Mouse (Mus musculus) liver, embryonic 11.5 days (tissue): ENCODE data around the gene Rbl1. TPM values are rescaled to one million over a fixed set of nuclear protein-coding genes. Genes with fewer than 3 reads are reported as not detected.
A peak's percentile ranks its signal among the peaks of the same experiment; 100 is the strongest.
"Not testable (repeated sequence)": the region's sequence is repeated elsewhere in the genome, so short reads cannot be mapped to it uniquely, and the experiment has no call there.

ENCODE experiments used
- ATAC-seq: fragments of 200-750 bp; cut with Nextera tagmentation; replicated peaks from 2 replicates; pipeline ENCODE4 v1.8.0; 2017; ENCODE audit warnings: moderate number of reproducible peaks, mild to moderate bottlenecking, moderate TSS enrichment, moderate library complexity; ENCODE audit not compliant: low FRiP score
- DNase-seq: peaks from one replicate; pipeline ENCODE4 v3.0.0-alpha.2; 2017; ENCODE audit warnings: low spot score
- H3K27ac ChIP-seq: fragments of 300-500 bp; sonication (generic); 2 replicates; pipeline ENCODE4 v1.5.1; 2014; ENCODE audit warnings: mild to moderate bottlenecking, low read depth, low read length, control low read depth
- H3K27me3 ChIP-seq: fragments of 300-500 bp; sonication (generic); replicated peaks from 2 replicates; pipeline ENCODE4 v1.6.1; 2014; ENCODE audit warnings: low read length, mixed read lengths; ENCODE audit not compliant: control insufficient read depth, insufficient read depth
- H3K36me3 ChIP-seq: fragments of 300-500 bp; sonication (generic); 2 replicates; pipeline ENCODE4 v1.6.1; 2014; ENCODE audit warnings: mild to moderate bottlenecking, low read length, moderate library complexity, mixed read lengths; ENCODE audit not compliant: control insufficient read depth, insufficient read depth
- H3K4me1 ChIP-seq: fragments of 300-500 bp; sonication (generic); replicated peaks from 2 replicates; pipeline ENCODE4 v1.6.1; 2014; ENCODE audit warnings: low read length, mixed read lengths; ENCODE audit not compliant: control insufficient read depth, insufficient read depth
- H3K4me2 ChIP-seq: fragments of 300-500 bp; sonication (generic); 2 replicates; pipeline ENCODE4 v1.6.1; 2014; ENCODE audit warnings: mild to moderate bottlenecking, control low read depth, moderate library complexity
- H3K4me3 ChIP-seq: fragments of 300-500 bp; sonication (generic); 2 replicates; pipeline ENCODE4 v1.5.1; 2014; ENCODE audit warnings: low read depth, low read length, control low read depth
- H3K9ac ChIP-seq: fragments of 300-500 bp; sonication (generic); 2 replicates; pipeline ENCODE4 v1.6.1; 2014; ENCODE audit warnings: low read depth, low read length, control low read depth
- H3K9me3 ChIP-seq: fragments of 300-500 bp; sonication (generic); 2 replicates; pipeline ENCODE4 v1.6.1; 2016; ENCODE audit warnings: low read length, inconsistent platforms, mixed read lengths; ENCODE audit not compliant: control insufficient read depth
- WGBS: fragments of 180-500 bp; shearing (Covaris S2); extraction: QIAGEN DNeasy Blood & Tissue Kit; methylation state at CpG from one replicate; pipeline ENCODE4 v1.1.7; 2014; 5-methylcytosine and 5-hydroxymethylcytosine counted together
- polyA plus RNA-seq: library from polyadenylated mRNA; unstranded; fragments of >200 nt; fragmentation: Nextera tagmentation; extraction: Ambion mirVana; gene quantifications from 2 replicates; pipeline ENCODE4 v1.2.1, GENCODE M21; 2014

The Rbl1 gene
- polyA plus RNA-seq, 1 experiment from 2014 or later, result 29.2 TPM

DNA sequence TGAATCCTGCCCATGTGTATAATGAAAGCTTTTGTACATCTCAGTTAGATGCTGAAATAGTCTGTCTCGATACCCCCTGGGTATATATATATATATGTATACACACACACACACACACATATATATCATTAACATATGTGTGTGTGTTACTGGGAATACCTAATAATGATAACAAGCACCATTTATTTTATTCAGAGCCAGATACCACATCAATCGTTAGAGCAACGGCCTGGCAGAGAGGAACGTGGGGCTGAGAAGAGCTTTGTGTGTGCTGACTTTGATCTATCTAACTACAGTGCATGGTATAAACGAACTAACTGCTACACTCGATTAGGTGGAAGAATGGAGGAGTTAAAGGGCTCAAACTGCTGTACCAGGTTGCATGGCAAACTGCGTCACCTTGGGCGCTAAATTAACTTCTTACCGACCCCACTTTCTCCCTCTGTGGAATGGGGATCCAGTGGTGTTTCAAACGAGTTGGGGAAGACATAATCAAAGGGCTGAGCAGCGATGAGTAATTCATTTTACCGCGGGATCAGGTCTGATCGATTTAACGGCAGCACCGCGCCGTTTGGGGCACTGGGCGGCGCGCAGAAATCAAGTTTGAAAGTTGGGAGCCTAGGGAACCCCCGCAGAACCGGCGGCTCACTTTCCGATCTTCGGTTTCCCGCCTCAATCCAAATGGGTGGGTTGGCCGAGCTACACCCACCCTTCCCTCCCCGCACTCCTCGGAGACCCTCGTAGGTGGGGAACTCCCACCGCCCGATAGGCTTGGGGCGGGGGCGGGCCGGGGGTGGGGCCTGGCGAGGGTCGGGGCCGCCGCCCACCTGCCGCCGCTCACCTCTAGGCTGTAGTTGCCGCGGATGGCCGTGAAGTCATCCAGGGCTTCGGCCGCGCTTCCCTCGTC lies 622 bp downstream of the Rbl1 start:
- Histone ChIP-seq H3K36me3 (peaks cover 11% of the 10 kb centered on the region), H3K4me1 (peaks cover 3% of the 10 kb centered on the region; the same call in 1 of the 2 replicates), H3K27me3 (no peaks in the 10 kb centered on the region), H3K27ac (peak overlapping the region; percentile 95), H3K9ac (peak overlapping the region; percentile 97), H3K4me3 (peak overlapping the region; percentile 80), H3K9me3 (no peaks in the 10 kb centered on the region; the same call in 1 of the 2 replicates), H3K4me2 (peak overlapping the region; percentile 93)
- ATAC-seq, result peak; percentile 84
- DNase-seq, result no peak
- 1% methylated on average over 49 of the region's 49 CpGs for WGBS

DNA sequence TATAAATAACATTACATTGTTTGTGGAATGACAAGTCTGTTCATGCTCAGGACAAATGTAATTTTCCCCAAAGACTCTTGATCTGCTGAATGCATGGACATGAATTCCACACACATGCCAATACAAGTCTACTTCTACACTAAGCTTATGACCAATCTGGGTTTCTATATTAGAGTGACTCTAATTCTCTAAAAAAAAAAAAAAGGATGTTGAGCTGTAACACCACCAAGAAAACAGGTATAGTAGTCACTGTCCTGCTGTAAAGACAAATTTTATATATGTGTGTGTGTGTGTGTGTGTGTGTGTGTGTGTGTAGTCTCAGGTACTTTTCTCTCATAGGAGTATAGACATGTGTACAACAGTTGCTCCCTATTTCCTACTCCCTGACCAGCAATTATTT lies 1.3 kb downstream of the Rbl1 start:
- DNase-seq, result no peak
- no peak for ATAC-seq

GRCm38 (mm10) chr2:157202361-157202760 lies 2.0 kb downstream of the Rbl1 start:
- no peak overlapping the region for H3K27ac ChIP-seq
- H3K9me3 ChIP-seq, result no peaks in the 10 kb centered on the region; the same call in 1 of the 2 replicates
- H3K9ac ChIP-seq, result no peak overlapping the region
- ATAC-seq, result no peak
- peaks cover 3% of the 10 kb centered on the region; the same call in 1 of the 2 replicates for H3K4me1 ChIP-seq
- no peak overlapping the region; the same call in 1 of the 2 replicates for H3K4me3 ChIP-seq
- H3K36me3 ChIP-seq, result peaks cover 15% of the 10 kb centered on the region
- no peak for DNase-seq
- 84% methylated on average over 6 of the region's 6 CpGs for WGBS
- no peaks in the 10 kb centered on the region for H3K27me3 ChIP-seq
- peak overlapping the region; percentile 93 for H3K4me2 ChIP-seq

More for the DNA sequence above, 1.3 kb downstream of the Rbl1 start:
- Histone ChIP-seq H3K4me3 (peak overlapping the region; percentile 80), H3K27me3 (no peaks in the 10 kb centered on the region), H3K36me3 (peaks cover 15% of the 10 kb centered on the region), H3K9ac (peak overlapping the region; percentile 97), H3K27ac (no peak overlapping the region), H3K4me2 (peak overlapping the region; percentile 93), H3K4me1 (peaks cover 3% of the 10 kb centered on the region; the same call in 1 of the 2 replicates), H3K9me3 (no peaks in the 10 kb centered on the region; the same call in 1 of the 2 replicates)

- Histone ChIP-seq H3K9me3 (no peaks in the 10 kb centered on the region; the same call in 1 of the 2 replicates), H3K27ac (no peak overlapping the region), H3K4me1 (peaks cover 3% of the 10 kb centered on the region; the same call in 1 of the 2 replicates), H3K9ac (no peak overlapping the region), H3K4me3 (no peak overlapping the region), H3K27me3 (no peaks in the 10 kb centered on the region), H3K4me2 (no peak overlapping the region), H3K36me3 (peaks cover 23% of the 10 kb centered on the region)
- DNase-seq (no peak), ATAC-seq (no peak)
- WGBS, result 80% methylated on average over 6 of the region's 6 CpGs
Observed at GRCm38 (mm10) chr2:157201081-157201830, 3.1 kb downstream of the Rbl1 start.

- H3K4me3 ChIP-seq, DNase-seq, H3K4me2 ChIP-seq, H3K9ac ChIP-seq, H3K27ac ChIP-seq, H3K27me3 ChIP-seq, H3K4me1 ChIP-seq, ATAC-seq, H3K9me3 ChIP-seq: not testable (repeated sequence)
- peaks cover 33% of the 10 kb centered on the region for H3K36me3 ChIP-seq
- WGBS, result 94% methylated on average over 11 of the region's 11 CpGs
Observed at GRCm38 (mm10) chr2:157198405-157198804, 5.9 kb downstream of the Rbl1 start.

DNA sequence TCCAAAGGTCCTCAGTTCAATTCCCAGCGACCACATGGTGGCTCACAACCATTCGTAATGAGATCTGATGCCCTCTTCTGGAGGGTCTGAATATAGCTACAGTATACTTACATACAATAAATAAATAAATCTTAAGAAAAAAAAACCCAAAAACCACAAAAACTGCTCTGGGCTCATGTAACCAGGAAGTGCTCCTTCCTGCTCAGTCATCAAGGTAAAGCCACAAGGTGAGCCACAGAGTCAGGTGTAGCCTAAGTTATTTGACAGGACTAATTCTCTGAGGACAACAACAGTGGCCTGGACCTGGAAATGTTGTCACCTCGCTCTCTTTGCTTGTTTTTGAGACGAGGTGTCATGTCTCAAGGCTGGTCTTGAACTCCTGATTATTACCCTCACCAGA lies 13.7 kb downstream of the Rbl1 start:
- H3K4me3 ChIP-seq, result no peak overlapping the region
- H3K9me3 ChIP-seq, result no peaks in the 10 kb centered on the region
- H3K9ac ChIP-seq, result no peak overlapping the region
- no peaks in the 10 kb centered on the region for H3K4me1 ChIP-seq
- peaks cover 57% of the 10 kb centered on the region for H3K36me3 ChIP-seq
- DNase-seq (no peak), ATAC-seq (no peak)
- H3K27me3 ChIP-seq, result no peaks in the 10 kb centered on the region
- no peak overlapping the region for H3K27ac ChIP-seq
- no peak overlapping the region for H3K4me2 ChIP-seq
- WGBS, result 94% methylated on average over 4 of the region's 4 CpGs

DNA sequence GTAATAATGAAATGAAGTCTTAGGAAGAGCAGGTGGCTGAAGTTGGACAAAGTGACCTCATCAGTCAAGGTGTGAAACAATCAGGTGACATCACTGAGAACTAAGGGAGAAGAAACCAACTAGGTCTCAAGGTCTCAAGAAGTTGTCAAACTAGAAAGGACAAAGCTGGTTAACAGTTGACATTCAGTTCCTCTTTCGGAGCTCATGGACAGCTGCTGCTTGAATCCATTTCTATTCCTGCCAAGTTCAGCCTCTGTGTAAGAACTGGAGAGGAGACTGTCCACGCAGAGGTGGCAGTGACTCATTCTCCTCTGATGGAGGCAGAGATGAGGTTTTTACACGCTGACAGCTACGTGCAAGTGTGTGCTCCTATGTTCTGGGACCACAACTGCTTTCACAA lies 17.1 kb downstream of the Rbl1 start:
- Histone ChIP-seq H3K36me3 (peaks cover 46% of the 10 kb centered on the region), H3K27ac (no peak overlapping the region), H3K9me3 (no peaks in the 10 kb centered on the region), H3K4me1 (peaks cover 2% of the 10 kb centered on the region; the same call in 1 of the 2 replicates), H3K4me3 (no peak overlapping the region), H3K9ac (no peak overlapping the region), H3K4me2 (no peak overlapping the region), H3K27me3 (no peaks in the 10 kb centered on the region)
- ATAC-seq, result no peak
- WGBS, result 88% methylated on average over 4 of the region's 4 CpGs
- DNase-seq, result no peak

DNA sequence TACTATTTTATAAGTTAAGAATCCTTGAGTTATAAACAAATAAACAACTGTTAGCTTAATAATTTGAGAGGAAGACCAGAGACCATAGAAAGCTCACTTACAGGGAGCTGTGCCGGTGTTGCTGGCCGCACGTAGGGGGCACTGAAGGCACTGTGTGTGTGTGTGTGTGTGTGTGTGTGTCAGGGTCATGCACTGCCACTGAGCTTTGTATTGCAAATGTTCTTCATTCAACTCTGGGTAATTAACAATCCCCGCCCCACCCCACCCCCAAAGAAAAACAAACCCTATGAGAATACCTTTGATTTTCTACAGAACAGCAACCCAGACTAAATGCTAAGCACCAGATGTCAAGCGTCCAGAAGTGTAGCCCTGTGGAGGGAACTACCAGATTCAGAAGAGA lies 17.8 kb downstream of the Rbl1 start:
- H3K27me3 ChIP-seq, result no peaks in the 10 kb centered on the region
- H3K4me2 ChIP-seq, result no peak overlapping the region
- no peak overlapping the region for H3K9ac ChIP-seq
- H3K4me1 ChIP-seq, result peaks cover 2% of the 10 kb centered on the region; the same call in 1 of the 2 replicates
- H3K27ac ChIP-seq, result no peak overlapping the region
- H3K4me3 ChIP-seq, result no peak overlapping the region
- DNase-seq (no peak), ATAC-seq (no peak)
- H3K36me3 ChIP-seq, result peaks cover 41% of the 10 kb centered on the region
- no peaks in the 10 kb centered on the region for H3K9me3 ChIP-seq
- 82% methylated on average over 5 of the region's 5 CpGs for WGBS
